Mouse (Mus musculus) hindbrain, embryonic 15.5 days (tissue): ENCODE data around the gene Actr3b. TPM values are rescaled to one million over a fixed set of nuclear protein-coding genes. Genes with fewer than 3 reads are reported as not detected.
"Not testable (repeated sequence)": the region's sequence is repeated elsewhere in the genome, so short reads cannot be mapped to it uniquely, and the experiment has no call there.

Experiments used
- ATAC-seq: fragments of 200-750 bp; cut with Nextera tagmentation; 2 replicates; pipeline ENCODE4 v1.8.0; 2017; ENCODE audit warnings: low read depth, moderate number of reproducible peaks, moderate TSS enrichment; ENCODE audit not compliant: low FRiP score
- H3K27ac ChIP-seq: fragments of 300-500 bp; sonication (generic); replicated peaks from 2 replicates; pipeline ENCODE4 v1.5.1; 2015; ENCODE audit warnings: mild to moderate bottlenecking, inconsistent platforms
- H3K27me3 ChIP-seq: fragments of 300-500 bp; sonication (generic); 2 replicates; pipeline ENCODE4 v1.6.1; 2015; ENCODE audit warnings: control low read depth, inconsistent platforms
- H3K36me3 ChIP-seq: fragments of 300-500 bp; sonication (generic); 2 replicates; pipeline ENCODE4 v1.6.1; 2015; ENCODE audit warnings: control low read depth, inconsistent platforms
- H3K4me1 ChIP-seq: fragments of 300-500 bp; sonication (generic); replicated peaks from 2 replicates; pipeline ENCODE4 v1.6.1; 2015; ENCODE audit warnings: control low read depth, inconsistent platforms
- H3K4me2 ChIP-seq: fragments of 300-500 bp; sonication (generic); 2 replicates; pipeline ENCODE4 v1.6.1; 2015; ENCODE audit warnings: moderate library complexity, mild to moderate bottlenecking, inconsistent platforms
- H3K4me3 ChIP-seq: fragments of 300-500 bp; sonication (generic); 2 replicates; pipeline ENCODE4 v1.5.1; 2015; ENCODE audit warnings: mild to moderate bottlenecking, inconsistent platforms
- H3K9ac ChIP-seq: fragments of 300-500 bp; sonication (generic); 2 replicates; pipeline ENCODE4 v1.6.1; 2015; ENCODE audit warnings: inconsistent platforms
- H3K9me3 ChIP-seq: fragments of 300-500 bp; sonication (generic); 2 replicates; pipeline ENCODE4 v1.6.1; 2016; ENCODE audit warnings: control low read depth, inconsistent platforms
- WGBS: fragments of 180-500 bp; shearing (Covaris S2); methylation state at CpG from one replicate; pipeline ENCODE4 v1.1.7; 2015; 5-methylcytosine and 5-hydroxymethylcytosine counted together
- polyA plus RNA-seq: library from polyadenylated mRNA; unstranded; fragments of >200 nt; fragmentation: Nextera tagmentation; extraction: Ambion mirVana; gene quantifications from 2 replicates; pipeline ENCODE4 v1.2.1, GENCODE M21; 2015

The Actr3b gene
- 38.0 and 42.0 TPM in 2 replicates for polyA plus RNA-seq

- Histone ChIP-seq H3K27me3 (no peaks in the 10 kb centered on the region), H3K27ac (peak within 1 kb of the TSS; percentile 66), H3K36me3 (no peaks in the 10 kb centered on the region), H3K9ac (peak within 1 kb of the TSS; percentile 82), H3K4me1 (peaks cover 23% of the 10 kb centered on the region), H3K4me2 (peak within 1 kb of the TSS; percentile 93), H3K9me3 (no peaks in the 10 kb centered on the region), H3K4me3 (peak within 1 kb of the TSS; percentile 94)
- peak; percentile 98 for ATAC-seq
- WGBS: 3% methylated on average over 45 of the region's 45 CpGs
These were observed at the start of gene Actr3b for GRCm38 (mm10) chr5:25759460-25760409. Gene Actr3b (plus strand): TSS chr5:25759997.

GRCm38 (mm10) chr5:25713001-25713706, 46.6 kb upstream of the Actr3b start:
- not testable (repeated sequence) for H3K4me1 ChIP-seq, H3K4me3 ChIP-seq, H3K27me3 ChIP-seq, H3K36me3 ChIP-seq, H3K9ac ChIP-seq, H3K27ac ChIP-seq, ATAC-seq, H3K4me2 ChIP-seq, H3K9me3 ChIP-seq
- WGBS: 89% methylated on average over 4 of the region's 4 CpGs

- no peak overlapping the region for H3K4me3 ChIP-seq
- H3K27me3 ChIP-seq: no peaks in the 10 kb centered on the region
- H3K36me3 ChIP-seq: no peaks in the 10 kb centered on the region
- ATAC-seq: no peak
- WGBS: 85% methylated on average over 4 of the region's 4 CpGs
- H3K4me2 ChIP-seq: no peak overlapping the region
- H3K4me1 ChIP-seq: no peaks in the 10 kb centered on the region
- H3K27ac ChIP-seq: no peak overlapping the region
- no peaks in the 10 kb centered on the region for H3K9me3 ChIP-seq
- no peak overlapping the region for H3K9ac ChIP-seq
These were observed 40.4 kb upstream of the Actr3b start for GRCm38 (mm10) chr5:25719390-25719789.

- no peaks in the 10 kb centered on the region for H3K36me3 ChIP-seq
- H3K9me3 ChIP-seq: no peaks in the 10 kb centered on the region
- ATAC-seq: no peak
- no peak overlapping the region for H3K27ac ChIP-seq
- no peak overlapping the region for H3K4me2 ChIP-seq
- H3K9ac ChIP-seq: no peak overlapping the region
- WGBS: 71% methylated on average over 2 of the region's 2 CpGs
- no peaks in the 10 kb centered on the region for H3K4me1 ChIP-seq
- no peaks in the 10 kb centered on the region for H3K27me3 ChIP-seq
- no peak overlapping the region for H3K4me3 ChIP-seq
These were observed 36.8 kb upstream of the Actr3b start for GRCm38 (mm10) chr5:25723016-25723415.

GRCm38 (mm10) chr5:25724134-25724675, 35.6 kb upstream of the Actr3b start:
- Histone ChIP-seq H3K36me3 (no peaks in the 10 kb centered on the region), H3K27ac (no peak overlapping the region), H3K27me3 (no peaks in the 10 kb centered on the region), H3K4me2 (no peak overlapping the region), H3K9me3 (no peaks in the 10 kb centered on the region), H3K4me3 (no peak overlapping the region), H3K9ac (no peak overlapping the region), H3K4me1 (no peaks in the 10 kb centered on the region)
- WGBS: 50% methylated on average over 1 of the region's 1 CpGs
- no peak for ATAC-seq

GRCm38 (mm10) chr5:25734318-25734717, 25.5 kb upstream of the Actr3b start:
- H3K36me3 ChIP-seq: no peaks in the 10 kb centered on the region
- H3K4me3 ChIP-seq: no peak overlapping the region
- H3K4me2 ChIP-seq: no peak overlapping the region
- H3K27me3 ChIP-seq: no peaks in the 10 kb centered on the region
- H3K9me3 ChIP-seq: no peaks in the 10 kb centered on the region
- H3K9ac ChIP-seq: no peak overlapping the region
- ATAC-seq: no peak
- no peak overlapping the region for H3K27ac ChIP-seq
- 14% methylated on average over 1 of the region's 1 CpGs for WGBS
- H3K4me1 ChIP-seq: no peaks in the 10 kb centered on the region

GRCm38 (mm10) chr5:25735861-25736260, 23.9 kb upstream of the Actr3b start:
- 77% methylated on average over 2 of the region's 2 CpGs for WGBS
- no peak for ATAC-seq

GRCm38 (mm10) chr5:25738448-25738847, 21.3 kb upstream of the Actr3b start:
- 66% methylated on average over 3 of the region's 3 CpGs for WGBS
- Histone ChIP-seq H3K27me3 (no peaks in the 10 kb centered on the region), H3K9ac (no peak overlapping the region), H3K9me3 (no peaks in the 10 kb centered on the region), H3K36me3 (no peaks in the 10 kb centered on the region), H3K27ac (no peak overlapping the region), H3K4me1 (no peaks in the 10 kb centered on the region), H3K4me2 (no peak overlapping the region), H3K4me3 (no peak overlapping the region)
- no peak for ATAC-seq

More at GRCm38 (mm10) chr5:25735861-25736260, 23.9 kb upstream of the Actr3b start:
- Histone ChIP-seq H3K9me3 (no peaks in the 10 kb centered on the region), H3K27ac (no peak overlapping the region), H3K27me3 (no peaks in the 10 kb centered on the region), H3K4me1 (no peaks in the 10 kb centered on the region), H3K9ac (no peak overlapping the region), H3K4me3 (no peak overlapping the region), H3K4me2 (no peak overlapping the region), H3K36me3 (no peaks in the 10 kb centered on the region)

- H3K4me3 ChIP-seq, H3K27me3 ChIP-seq, H3K4me1 ChIP-seq, H3K4me2 ChIP-seq, H3K9me3 ChIP-seq, H3K27ac ChIP-seq, H3K36me3 ChIP-seq, ATAC-seq, H3K9ac ChIP-seq: not testable (repeated sequence)
- 95% methylated on average over 1 of the region's 1 CpGs for WGBS
These were observed 20.9 kb upstream of the Actr3b start for GRCm38 (mm10) chr5:25738902-25739301.

GRCm38 (mm10) chr5:25747904-25748303, 11.9 kb upstream of the Actr3b start:
- no peak overlapping the region for H3K4me2 ChIP-seq
- H3K9me3 ChIP-seq: no peaks in the 10 kb centered on the region
- H3K4me1 ChIP-seq: peaks cover 3% of the 10 kb centered on the region; the same call in 1 of the 2 replicates
- H3K9ac ChIP-seq: no peak overlapping the region
- ATAC-seq: no peak
- no peak overlapping the region for H3K27ac ChIP-seq
- H3K36me3 ChIP-seq: no peaks in the 10 kb centered on the region
- no peaks in the 10 kb centered on the region for H3K27me3 ChIP-seq
- H3K4me3 ChIP-seq: no peak overlapping the region

- no peak overlapping the region for H3K4me3 ChIP-seq
- H3K4me1 ChIP-seq: peaks cover 7% of the 10 kb centered on the region
- WGBS: 81% methylated on average over 3 of the region's 3 CpGs
- H3K36me3 ChIP-seq: no peaks in the 10 kb centered on the region
- no peak overlapping the region for H3K27ac ChIP-seq
- no peak for ATAC-seq
- no peak overlapping the region for H3K9ac ChIP-seq
- H3K27me3 ChIP-seq: no peaks in the 10 kb centered on the region
- no peak overlapping the region for H3K4me2 ChIP-seq
- H3K9me3 ChIP-seq: no peaks in the 10 kb centered on the region
These were observed 11.2 kb upstream of the Actr3b start for GRCm38 (mm10) chr5:25748613-25749012.

- Histone ChIP-seq H3K36me3 (no peaks in the 10 kb centered on the region), H3K4me3 (no peak overlapping the region), H3K9me3 (no peaks in the 10 kb centered on the region), H3K4me1 (peaks cover 24% of the 10 kb centered on the region), H3K4me2 (no peak overlapping the region), H3K27ac (no peak overlapping the region), H3K27me3 (no peaks in the 10 kb centered on the region), H3K9ac (no peak overlapping the region)
- no peak for ATAC-seq
These were observed 8.2 kb upstream of the Actr3b start for GRCm38 (mm10) chr5:25751552-25751951.
